Mouse (Mus musculus) T-helper 17 cell (primary cell): Measurements from ENCODE around the gene Pole.

Experiments
- in situ Hi-C, 2 experiments: fragments of 300-600 bp; cut with MboI, MseI; formaldehyde crosslinking; loops; 1 replicate in 1 of 2; 2 replicates in 1 of 2; pipeline ENCODE4 v1.15.1; 2025; ENCODE audit warnings: high pct_unique_total_duplicates in 2 of 2

Pole gene

DNA sequence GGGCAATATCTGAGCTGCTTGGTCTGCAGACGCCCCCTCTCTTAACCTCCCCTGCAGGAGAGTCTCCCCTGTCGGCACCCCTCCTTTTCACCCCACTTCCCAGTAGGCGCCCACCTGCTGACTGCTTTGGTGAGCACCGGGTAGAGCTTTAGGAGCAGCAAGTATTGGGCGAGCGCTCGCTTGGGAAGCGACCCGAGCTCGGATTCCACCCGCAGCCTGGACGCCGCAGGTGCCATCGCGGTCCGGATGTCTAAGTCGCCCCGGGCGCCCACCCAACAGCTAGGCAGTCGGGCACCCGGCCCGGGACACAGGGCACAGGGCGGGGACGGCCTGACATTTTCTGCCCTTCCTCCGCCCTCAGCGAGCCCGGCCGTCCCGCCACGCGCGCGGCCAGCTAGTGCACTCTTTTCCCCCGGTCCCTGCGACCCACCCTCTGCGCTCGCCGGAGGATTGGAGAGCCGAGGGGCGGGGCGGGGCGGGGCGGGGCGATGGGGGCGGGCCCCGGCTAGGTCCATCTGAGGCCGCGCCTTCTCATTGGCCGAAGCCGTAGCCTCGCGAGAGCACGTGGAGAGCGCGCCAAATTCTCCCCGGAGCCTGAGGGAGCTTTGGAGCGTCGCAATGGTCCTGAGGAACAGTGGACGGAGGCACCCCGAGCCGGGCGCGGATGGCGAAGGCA is at the start of gene Pole, which contains the start of gene Pxmp2:
Gene Pole, plus strand, starts transcription at position 537 of the 676 bp plus-strand sequence.
Gene Pxmp2, minus strand, starts transcription at position 417 of the 676 bp plus-strand sequence.
- in situ Hi-C loops: loop anchor here in 1 of 2 experiments (25.0 kb wide), 1 partner anchor 1674 kb away; no protein-coding TSS in a partner anchor

DNA sequence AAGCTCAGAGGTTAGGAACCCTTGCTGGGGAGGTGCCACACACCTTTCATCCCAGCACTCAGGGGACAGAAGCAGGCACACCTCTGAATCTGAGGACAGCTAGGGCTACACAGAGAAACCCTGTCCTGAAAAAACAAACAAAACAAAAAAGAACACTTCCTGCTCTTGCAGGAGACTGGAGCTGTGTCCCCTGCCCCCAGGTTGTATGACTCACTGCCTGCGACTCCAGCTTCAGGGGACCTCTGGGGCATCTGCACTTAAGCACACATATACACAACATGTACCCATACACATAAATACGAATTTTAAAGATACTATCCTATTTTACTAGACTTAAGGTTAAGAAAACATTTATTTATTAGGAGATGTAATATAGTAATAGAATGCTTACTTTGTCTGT is 42.0 kb upstream of the Pole start:
- in situ Hi-C loops: no loop called here

DNA sequence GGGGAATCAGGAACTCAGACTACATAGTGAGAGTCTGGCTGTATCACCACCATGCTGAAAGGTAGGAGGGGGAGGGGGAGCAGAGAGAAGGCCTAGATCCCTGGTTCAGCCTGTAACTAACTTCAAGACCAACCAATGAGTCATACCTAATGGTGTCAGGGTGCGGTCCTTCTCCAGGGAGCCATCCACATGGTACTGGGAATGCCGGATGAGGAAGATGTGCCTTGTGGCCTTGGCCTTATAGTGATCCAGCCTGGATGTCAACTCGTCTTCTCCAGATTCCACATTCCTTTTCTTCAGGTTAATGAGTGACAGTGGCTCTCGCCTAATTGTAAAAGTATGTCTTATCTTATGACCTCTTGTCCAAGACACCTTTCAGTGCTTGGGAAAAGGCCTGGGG is 19.2 kb upstream of the Pole start:
- in situ Hi-C loops: no loop called here

DNA sequence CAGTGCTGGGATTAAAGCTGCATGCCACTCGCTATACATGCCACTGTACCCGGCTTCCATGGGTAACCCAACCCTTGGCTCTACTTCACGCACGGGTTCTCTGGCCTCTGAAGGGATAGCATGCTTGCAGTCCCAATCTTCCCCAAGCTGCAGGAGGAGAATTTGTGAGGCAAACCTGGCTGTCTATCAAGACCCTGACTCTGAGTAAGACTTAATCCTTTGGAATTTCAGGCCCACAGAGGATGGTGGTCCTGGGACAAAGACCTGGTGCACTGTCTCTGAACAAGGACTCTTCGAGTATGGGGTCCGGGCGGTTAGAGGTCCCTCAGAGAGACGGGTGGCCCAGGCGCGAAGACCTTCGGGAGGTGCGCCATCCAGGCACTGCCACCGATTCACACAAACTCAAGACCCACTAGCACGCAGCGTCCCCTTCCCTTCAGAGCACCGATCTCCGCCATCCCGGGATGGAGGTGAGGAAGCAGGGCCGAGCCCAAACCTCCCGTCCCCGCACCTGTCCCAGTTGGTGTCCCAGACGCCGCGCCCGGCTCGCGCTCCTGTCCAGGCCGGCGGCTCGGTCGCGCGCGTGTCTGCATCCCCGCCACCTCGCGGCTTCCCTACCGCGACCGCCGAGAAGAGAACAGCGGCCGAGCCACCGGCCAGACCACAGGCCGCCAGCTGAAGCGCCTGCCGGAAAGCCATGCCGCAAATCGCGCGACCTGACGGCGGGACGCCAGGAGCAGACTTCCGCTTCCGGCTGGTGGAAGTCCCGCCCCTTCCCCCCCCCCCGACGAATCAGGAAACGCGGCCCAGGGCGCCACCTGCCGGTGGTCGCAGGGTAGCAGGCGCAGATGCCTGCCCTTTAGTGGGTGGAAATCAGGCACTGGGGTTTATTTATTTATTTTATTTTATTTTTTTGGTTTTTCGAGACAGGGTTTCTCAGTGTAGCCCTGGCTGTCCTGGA is 16.7 kb upstream of the Pole start, which contains the start of gene Pgam5:
Gene Pgam5, minus strand, starts transcription at position 773 of the 961 bp plus-strand sequence.
- in situ Hi-C loops: loop anchor here (5.0 to 10.0 kb wide), 3 partner anchors 37 to 2005 kb away; partner anchors contain the start of genes Ankle2 (in 1 of the 2) and Tpst2 (in 1 of the 2)

DNA sequence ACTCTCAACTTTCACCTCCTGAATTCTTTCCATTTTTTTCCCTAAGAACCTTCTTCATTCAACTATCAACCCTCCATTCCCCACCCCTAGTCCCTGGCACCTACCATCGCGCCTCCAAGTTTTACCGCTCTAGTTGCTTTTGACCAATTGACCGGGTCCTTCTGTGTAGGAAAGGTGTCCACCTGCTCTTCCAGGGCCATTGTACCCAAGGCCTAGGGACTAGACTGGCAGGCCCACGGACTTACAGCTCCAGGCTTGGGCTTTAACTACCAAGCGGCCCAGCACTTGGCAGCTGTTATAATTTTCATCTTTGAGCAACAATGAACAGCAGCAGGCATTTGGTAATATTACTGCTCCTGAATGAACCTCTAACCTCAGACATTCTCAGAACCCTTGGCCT is 15.9 kb upstream of the Pole start:
- in situ Hi-C loops: loop anchor here (5.0 to 10.0 kb wide), 3 partner anchors 38 to 2005 kb away; partner anchors contain the start of genes Ankle2 (in 1 of the 2) and Tpst2 (in 1 of the 2)

DNA sequence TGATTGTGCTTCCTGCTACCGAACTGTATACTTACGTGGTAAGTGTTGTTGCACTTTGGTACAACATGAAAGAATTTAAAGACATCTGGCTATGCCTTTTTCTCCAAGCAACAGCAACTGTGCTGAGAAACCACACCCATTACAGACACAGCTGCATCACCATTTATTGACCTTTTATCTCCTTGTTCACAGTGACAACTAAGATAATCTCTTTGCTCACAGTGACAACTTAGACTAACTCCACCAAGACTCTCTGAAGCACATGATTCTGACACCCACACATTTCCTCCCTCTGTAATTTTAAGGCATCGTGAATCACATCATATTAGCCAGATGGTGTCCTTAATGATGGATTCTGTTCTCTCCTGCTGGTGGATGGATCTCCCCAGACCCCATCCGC is 12.0 kb upstream of the Pole start:
- in situ Hi-C loops: loop anchor here (5.0 to 10.0 kb wide), 3 partner anchors 42 to 2001 kb away; partner anchors contain the start of genes Ankle2 (in 1 of the 2) and Tpst2 (in 1 of the 2)

DNA sequence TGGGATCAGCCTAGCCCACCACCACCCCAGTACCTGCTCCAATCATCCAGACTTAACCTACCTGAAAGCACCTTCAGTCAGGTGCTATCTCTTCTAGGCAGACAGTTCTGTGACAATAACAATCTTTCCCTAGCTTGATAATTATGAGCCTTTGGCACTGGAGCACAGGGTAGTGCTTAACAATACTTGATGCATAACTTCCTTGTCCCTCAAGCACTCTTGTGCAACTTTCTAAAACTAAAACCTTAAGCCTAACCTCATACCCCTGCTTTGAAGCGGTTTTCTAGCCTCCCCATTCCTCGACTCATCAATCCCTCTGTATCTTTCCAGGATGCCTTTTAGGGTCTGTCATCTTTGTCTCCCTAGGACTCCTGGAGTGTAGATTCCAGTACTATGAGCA is 11.3 kb upstream of the Pole start:
- in situ Hi-C loops: loop anchor here (5.0 to 25.0 kb wide), 4 partner anchors 43 to 2000 kb away; partner anchors contain the start of genes Ankle2 (in 1 of the 2) and Tpst2 (in 1 of the 2)

DNA sequence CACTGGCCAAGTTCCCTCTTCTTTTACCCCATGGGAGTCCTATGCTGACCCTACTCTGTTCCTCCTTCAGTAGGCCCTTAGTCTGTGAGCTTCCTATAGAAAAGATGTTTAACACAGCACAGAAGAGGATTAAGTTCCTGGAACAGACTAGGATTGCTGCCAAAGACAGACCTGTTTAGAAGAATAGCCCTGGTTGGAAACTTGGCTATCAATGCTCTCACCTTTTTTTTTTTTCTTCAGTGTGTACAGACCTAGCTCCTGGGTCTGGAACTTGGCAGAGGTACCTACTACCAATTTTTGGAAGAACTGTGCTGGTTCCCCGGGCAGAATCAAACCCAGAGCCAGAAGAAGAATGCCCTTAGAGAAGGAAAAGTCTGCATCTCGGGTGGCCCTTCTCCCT is 9.7 kb upstream of the Pole start:
- in situ Hi-C loops: loop anchor here in 1 of 2 experiments (10.0 to 25.0 kb wide), 3 partner anchors 662 to 1998 kb away; partner anchors contain the start of gene Tpst2

DNA sequence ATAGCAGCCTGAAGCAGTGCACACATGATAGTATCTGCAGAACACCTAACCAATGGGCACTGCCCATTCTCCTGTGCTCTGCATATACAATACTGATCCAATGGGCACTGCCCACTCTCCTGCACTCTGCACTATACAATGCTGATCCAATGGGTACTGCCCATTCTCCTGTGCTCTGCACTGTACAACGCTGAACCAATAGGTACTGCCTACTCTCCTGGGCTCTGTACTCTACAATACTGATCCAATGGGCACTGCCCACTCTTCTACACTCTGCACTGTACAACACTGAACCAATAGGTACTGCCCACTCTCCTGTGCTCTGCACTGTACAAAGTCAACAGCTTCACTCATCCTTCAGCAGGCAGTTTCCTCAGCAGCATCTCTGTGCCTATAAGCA is 9.2 kb upstream of the Pole start:
- in situ Hi-C loops: loop anchor here in 1 of 2 experiments (10.0 to 25.0 kb wide), 3 partner anchors 662 to 1998 kb away; partner anchors contain the start of gene Tpst2

DNA sequence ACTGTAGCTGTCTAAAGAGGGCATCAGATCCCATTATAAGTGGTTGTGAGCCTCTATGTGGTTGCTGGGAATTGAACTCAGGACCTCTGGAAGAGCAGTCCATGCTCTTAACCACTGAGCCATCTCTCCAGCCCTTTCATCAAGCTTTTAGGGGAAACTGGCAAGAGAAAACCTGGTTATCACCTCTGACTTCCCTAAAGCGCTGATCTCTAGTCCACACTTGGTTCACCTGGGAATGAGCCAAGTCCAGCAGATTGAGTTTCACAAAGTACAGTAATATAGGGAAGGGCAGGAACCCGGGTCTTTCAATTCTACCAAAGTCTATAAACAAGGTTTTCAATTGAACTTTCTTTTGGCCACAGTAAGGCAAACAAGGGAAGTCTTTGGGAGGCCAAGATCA is 4.1 kb upstream of the Pole start:
- in situ Hi-C loops: loop anchor here in 1 of 2 experiments (5.0 to 25.0 kb wide), 2 partner anchors 285 to 1670 kb away; partner anchors contain the start of gene Zfp932

DNA sequence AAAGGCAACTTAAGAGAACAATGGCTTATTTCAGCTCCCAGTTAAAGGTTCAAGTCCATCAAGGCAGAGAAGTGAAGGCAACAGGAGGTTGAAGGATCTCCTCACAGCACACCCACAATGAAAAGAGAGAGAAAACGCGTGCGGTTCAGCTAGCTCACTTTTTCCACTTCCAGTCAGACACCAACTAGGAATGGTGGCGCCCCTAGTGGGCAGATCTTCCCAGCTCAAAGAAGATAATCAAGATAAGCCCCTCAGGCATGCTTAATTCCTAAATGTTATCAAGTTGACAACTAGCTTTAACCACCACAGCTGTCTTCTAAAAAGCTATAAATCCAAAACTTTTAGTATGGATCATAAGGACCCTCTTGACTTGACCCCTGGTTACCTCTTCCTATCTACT is 1.6 kb upstream of the Pole start:
- in situ Hi-C loops: loop anchor here in 1 of 2 experiments (5.0 to 25.0 kb wide), 2 partner anchors 287 to 1672 kb away; partner anchors contain the start of gene Zfp932

DNA sequence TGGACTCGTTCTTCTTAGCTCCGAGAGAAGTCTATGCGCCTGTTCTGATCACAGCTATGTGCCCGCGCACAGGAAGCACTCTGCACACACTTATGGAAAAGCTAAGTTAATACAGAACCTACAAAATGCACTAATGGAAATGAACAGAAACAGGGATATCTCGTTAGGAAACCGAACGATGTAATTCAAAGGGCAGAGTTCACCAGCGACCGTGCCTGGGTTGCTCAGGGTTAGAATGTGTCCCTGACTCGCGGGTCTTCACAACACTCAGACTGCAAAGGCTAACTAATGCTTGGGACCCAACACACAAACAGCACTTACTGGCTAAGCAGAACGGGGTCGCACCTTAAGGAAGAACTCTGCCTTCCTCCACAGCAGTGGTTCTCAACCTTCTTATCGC is 950 bp upstream of the Pole start:
- in situ Hi-C loops: loop anchor here in 1 of 2 experiments (25.0 kb wide), 1 partner anchor 1673 kb away; no protein-coding TSS in a partner anchor

DNA sequence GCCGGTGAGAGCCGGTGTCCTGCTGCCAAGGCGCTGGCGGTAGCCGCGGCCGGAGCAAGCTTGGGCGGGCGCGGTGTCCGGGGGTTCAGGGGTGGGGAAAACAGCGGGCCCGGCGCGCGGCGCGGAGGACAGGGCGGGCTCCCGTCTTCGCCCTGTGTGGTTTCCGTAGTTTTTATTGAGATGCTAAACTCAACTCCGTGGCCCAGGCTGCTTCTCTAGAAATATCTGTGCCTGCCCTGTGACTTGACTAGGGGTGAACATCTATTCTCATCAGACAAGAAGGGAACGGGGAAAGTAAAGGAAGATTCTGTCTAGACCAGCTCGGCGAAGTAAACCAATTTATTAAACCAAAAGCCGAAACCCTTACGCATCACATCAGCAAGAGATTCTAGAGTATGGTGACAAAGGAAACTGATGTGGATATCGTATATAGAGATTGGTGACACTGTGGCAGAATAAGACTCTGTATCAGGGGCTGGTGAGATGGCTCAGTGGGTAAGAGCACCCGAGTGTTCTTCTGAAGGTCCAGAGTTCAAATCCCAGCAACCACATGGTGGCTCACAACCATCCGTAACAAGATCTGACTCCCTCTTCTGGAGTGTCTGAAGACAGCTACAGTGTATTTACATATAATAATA is 459 bp downstream of the Pole start:
- in situ Hi-C loops: loop anchor here in 1 of 2 experiments (25.0 kb wide), 1 partner anchor 1674 kb away; no protein-coding TSS in a partner anchor

DNA sequence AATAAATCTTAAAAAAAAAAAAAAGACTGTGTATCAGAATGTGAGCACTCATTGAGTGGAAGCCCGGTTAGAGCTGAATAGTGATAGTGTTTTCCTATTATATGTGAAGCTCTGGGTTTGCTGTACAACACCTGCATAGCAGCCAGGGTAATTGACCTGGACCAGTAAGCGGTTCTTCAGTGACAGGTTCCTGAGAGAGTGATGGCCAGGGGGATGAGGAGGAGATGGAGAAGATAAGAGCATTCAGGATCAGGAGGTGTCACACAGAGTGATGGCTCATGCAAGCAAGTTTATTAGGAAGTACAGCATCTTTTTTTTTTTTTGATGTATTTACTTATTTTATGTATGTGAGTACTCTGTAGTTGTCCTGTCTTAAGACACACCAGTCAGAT is 974 bp downstream of the Pole start:
- in situ Hi-C loops: loop anchor here in 1 of 2 experiments (25.0 kb wide), 1 partner anchor 1675 kb away; no protein-coding TSS in a partner anchor

DNA sequence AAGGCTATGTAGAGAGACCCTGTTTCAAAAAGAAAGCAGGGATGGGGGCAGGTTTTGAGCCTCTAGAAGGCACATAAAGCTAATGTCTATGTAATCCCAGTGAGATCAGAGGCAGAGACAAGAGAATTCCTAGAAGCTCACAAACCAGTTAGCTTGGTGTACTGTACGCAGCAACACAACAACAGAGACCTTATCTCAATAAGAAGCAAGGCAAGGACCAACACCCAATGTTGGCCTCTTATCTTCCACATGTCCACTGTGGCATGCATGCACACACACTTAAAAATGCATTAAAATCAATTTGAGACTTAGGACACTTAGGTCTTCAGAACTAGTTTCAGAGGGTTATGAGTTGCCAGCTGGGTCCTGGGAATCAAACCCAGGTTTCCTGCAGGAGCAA is 5.5 kb downstream of the Pole start:
- in situ Hi-C loops: loop anchor here in 1 of 2 experiments (25.0 kb wide), 1 partner anchor 1679 kb away; no protein-coding TSS in a partner anchor

DNA sequence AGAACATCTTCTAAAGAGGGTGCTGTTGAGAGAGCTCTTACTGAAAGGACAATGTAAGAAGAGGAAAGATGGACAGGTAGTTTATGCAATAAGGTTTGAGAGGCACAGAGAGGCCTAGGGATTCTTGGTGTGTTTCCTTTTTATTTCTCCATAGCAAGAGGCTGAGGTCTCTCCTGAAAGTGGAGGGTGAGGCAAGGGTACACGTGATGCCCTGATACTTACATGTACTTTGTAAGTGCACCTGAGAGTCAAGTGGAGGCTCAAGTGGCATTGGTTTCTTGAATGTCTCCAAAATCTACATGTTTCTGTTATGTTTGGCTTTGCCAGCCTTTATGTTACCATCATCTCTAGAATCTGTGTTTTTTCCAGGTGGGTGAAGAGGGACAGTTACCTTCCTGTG is 10.5 kb downstream of the Pole start:
- in situ Hi-C loops: loop anchor here in 1 of 2 experiments (25.0 kb wide), 1 partner anchor 1684 kb away; no protein-coding TSS in a partner anchor

DNA sequence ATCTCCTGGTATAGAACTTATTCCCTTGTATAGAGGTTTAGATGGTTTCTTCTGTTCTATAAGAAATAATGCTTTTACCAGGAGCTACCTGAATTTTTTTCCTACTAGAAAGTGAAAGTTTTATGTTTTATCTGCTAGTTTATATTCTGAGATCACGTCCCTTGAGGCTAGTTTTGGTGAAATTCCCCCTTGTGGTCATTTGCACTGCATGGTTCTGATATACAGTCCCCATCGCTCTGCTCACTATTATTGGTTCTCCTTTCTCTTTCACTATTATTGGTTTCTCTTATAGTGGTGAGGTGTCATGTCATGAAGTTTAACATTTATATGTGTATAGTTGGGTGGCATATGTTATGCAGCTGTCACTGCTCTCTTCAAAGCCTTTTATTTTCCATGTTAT is 14.5 kb downstream of the Pole start:
- in situ Hi-C loops: no loop called here

DNA sequence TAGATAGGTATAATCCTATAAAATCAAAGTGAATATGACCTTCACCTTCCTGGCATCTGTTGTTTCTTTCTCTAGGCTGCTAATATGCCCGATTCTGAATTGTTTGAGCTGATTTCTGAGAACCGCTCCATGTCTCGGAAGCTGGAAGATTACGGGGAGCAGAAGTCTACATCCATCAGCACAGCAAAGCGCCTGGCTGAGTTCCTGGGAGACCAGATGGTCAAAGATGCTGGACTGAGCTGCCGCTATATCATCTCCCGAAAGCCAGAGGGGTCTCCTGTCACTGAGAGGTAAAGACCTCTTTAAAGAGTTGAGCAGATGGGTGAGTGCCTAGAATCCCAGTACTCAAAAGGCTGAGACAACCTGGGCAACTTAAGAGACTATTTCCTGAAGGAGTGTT is 22.8 kb downstream of the Pole start:
- in situ Hi-C loops: no loop called here

DNA sequence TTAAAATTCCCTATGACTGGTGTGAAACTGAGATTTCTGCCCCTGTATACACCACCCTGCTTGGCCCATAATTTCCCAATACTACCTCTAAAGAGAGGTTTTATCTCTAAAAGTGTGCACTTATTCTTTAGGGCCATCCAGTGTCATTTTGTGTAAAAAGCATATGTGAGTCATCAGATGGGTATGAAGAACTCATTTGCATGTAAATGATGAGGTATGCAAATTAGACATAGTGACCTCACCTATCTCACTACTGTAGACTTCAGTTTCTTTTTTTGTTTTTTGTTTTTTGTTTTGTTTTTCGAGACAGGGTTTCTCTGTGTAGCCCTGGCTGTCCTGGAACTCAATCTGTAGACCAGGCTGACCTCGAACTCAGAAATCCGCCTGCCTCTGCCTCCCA is 27.0 kb downstream of the Pole start:
- in situ Hi-C loops: no loop called here

DNA sequence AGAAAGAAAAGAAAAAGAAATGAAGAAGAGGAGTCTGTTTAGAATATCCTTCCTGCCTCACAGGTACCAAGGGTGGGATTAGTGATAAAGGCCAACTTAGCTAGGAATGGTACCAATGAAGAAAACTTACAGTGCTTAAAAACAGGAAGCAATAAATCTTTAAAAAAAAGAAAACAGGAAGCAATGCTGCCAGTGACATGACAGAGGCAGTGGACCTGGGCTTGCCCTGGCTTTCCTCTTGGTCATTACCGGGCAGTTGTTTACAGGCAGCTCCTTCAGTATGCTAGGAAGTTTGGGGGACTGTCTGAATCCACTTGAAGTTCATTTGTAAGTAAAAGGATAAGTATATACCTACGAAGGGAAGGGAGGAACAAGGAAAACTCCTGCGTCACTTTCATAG is 44.4 kb downstream of the Pole start:
- in situ Hi-C loops: no loop called here
